Mouse (Mus musculus) cerebral cortex, adult 2 months (tissue): ENCODE results near the gene Rgr.

Experiments
- WGBS: fragments of 180-500 bp; shearing (Covaris S2); methylation state at CpG from one replicate; pipeline ENCODE4 v1.1.7; 2018; 5-methylcytosine and 5-hydroxymethylcytosine counted together

Gene Rgr

DNA sequence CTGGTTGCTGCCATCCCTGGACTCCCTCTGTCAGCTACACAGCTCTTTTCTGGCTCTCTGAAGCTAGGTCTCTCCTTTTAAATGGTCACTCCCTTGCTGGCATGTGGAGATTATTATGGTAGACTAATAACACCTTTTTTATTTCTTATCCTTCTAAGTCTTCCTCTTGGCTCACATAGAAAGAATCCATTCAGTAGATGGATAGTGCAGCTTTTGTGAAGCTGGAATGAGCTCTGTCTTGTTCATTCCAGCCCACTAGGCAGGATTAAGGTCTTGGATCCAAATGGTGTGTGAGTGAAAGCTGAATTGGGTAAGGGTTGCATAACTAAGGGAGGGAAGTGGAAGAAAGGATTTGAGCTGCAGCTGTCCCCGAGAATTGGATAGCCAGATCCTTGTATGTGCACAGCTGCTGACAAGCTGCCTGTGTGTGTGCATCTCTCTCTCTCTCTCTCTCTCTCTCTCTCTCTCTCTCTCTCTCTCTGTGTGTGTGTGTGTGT is at the start of gene Rgr:
Gene Rgr, minus strand, starts transcription at position 51 of the 497 bp plus-strand sequence.
- WGBS, result 44% methylated on average over 1 of the region's 1 CpGs

DNA sequence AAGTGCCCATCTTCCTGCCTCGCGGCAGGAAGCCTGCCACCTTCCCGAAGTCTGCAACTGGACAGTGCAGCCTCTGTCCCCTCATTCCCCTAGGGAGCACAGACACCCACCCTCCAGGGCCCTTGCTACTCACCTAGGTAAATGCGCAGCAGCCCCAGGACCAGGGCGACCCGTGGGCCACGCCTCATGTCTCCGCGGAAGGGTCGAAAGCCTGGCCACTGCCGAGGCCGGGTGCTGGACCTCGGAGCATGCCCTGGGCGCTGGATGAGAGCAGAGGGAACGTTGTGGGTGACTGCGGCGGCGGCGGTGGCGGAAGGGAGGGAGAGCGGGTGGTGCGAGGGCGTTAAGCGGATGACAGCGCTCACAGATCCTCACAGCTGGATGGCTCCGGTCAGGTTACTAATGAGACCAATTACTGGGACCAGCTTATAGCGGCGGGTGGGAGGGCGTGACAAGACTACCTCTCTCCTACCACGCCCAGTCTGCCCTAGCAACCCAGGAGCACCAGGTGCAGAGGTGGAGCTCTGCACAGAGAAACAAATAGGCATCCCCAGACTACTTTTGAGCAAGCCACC is 49.3 kb upstream of the Rgr start, which contains the start of gene Cdhr1:
Gene Cdhr1, minus strand, starts transcription at position 392 of the 575 bp plus-strand sequence.
- 1% methylated on average over 29 of the region's 30 CpGs for WGBS

DNA sequence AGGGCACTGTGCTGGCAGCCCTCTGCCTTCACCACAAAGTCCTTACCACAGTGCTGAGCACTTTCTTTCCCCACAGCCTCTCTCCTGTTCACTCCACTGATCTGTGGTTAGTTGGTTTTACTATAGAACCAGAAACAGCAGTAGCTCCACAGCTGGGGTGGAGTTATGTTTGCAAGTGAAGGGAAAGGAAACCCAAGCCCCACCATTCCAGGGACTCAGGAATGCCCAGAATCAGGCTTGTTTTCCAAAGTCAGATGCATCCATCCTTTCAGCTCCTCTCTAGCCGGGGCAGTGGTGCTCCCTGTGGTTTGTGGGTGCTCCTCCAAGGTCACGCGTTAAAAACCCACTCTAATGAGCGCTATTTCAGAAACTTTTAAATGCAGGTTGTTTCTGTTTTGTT is 46.8 kb upstream of the Rgr start:
- 83% methylated on average over 4 of the region's 4 CpGs for WGBS

DNA sequence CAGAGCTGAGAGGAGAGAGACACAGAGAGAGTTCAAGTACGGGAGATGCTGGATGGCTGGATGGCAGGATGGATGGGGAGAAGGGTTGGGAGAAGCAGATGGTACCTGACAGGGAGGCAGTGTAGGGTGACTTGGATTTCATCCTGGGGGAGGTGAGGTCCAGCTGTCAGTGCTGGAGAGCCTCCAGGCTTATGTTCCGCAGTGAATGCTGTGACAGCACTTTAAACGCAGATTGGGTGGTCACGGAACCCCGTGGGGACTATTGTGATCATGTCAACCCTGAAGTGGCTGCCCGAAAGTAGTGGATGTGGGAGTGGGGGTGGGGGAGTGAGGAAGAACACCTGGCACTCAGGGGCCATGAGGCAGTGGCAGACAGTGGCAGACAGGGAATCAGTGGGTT is 45.7 kb upstream of the Rgr start:
- 55% methylated on average over 6 of the region's 6 CpGs for WGBS

DNA sequence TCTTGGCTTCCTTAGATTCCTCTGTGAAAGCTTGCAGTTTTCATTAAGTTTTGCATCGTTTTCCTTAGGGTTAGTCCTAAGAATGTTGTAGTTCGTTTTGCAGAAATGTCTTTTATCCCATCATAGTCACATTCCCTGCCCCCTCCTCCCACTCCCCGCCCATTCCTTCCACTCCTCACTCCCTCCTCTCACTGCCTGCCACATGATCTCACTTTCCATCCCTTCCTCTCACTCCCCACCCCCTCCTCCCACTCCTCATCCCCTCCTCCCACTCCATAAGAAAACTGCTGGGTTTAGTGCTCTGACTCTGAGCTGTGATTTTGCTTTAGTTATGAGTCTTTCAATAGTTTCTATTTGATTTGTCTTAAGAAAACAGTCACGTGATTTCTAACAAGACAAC is 35.0 kb upstream of the Rgr start:
- WGBS, result 10% methylated on average over 4 of the region's 4 CpGs

DNA sequence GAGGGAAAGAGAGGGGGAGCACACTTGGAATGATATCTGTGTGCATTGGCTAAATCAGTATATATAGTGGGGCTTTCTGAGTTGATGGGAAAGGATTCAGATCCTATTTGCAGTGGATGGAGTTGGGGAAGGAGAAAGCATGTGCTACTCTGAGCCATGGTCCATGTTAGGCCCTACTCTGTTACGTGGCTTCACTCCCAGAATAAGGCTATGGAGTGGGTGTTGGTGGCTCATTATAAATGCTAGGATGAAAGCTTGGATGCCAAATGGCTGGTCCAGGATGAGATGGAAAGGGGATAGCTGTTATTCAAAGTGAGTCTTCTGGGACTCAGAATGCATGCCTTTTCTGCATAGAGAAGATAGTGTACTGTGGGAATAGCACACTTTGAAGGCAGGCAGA is 32.0 kb upstream of the Rgr start:
- 56% methylated on average over 1 of the region's 1 CpGs for WGBS

DNA sequence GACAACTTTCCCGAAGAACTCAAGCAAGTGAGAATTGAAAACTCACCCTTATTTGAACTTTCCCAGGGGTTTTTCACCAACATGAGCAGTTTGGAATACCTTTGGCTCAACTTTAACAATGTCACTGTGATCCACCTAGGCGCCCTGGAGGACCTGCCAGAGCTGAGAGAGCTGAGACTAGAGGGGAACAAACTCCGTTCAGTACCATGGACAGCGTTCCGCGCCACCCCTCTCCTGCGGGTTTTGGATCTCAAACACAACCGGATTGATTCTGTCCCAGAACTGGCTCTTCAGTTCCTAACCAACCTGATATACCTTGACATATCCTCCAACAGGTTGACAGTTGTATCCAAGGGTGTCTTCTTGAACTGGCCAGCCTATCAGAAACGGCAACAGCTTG is 19.8 kb upstream of the Rgr start:
- 46% methylated on average over 9 of the region's 9 CpGs for WGBS

DNA sequence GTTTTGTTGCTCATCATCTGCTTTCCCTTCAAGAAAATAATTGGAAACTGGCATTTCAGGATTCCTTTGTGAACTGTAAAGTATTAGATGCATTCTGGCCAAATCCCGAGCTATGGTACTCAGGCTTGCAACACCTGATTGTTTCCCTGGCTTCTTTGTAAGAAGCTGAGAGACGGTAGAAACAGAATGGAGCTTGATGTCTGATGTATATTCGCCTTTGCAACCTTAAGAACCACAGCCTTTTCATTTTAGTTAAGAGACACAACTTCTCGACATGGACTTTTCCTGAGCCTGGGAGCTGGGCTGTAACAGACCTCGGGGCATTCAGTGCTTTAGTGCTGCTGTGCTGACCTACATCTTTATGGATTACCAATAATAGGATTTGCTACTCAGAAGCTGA is 18.9 kb upstream of the Rgr start, which contains the start of gene Lrit2:
Gene Lrit2, plus strand, starts transcription at position 301 of the 400 bp plus-strand sequence.
- 81% methylated on average over 5 of the region's 5 CpGs for WGBS

DNA sequence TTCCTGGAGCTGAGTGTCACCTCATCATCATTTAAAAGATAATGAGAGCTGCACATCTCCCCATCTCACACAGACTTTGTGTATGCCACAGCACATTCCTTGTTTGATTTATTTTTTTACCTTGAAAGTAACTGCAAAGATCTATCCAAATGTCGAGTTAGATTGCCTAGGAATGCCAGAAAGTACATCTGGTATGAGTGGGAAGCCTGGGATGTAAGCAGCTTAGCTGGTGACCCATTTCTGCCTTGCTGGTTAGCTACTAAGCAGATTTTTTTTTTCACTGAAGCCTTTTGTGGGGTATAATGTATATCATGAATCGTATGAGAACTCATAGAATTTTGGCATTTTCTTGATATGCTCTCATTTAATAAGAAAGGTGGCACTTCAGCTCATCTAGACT is 17.9 kb upstream of the Rgr start:
- WGBS, result 21% methylated on average over 2 of the region's 2 CpGs

DNA sequence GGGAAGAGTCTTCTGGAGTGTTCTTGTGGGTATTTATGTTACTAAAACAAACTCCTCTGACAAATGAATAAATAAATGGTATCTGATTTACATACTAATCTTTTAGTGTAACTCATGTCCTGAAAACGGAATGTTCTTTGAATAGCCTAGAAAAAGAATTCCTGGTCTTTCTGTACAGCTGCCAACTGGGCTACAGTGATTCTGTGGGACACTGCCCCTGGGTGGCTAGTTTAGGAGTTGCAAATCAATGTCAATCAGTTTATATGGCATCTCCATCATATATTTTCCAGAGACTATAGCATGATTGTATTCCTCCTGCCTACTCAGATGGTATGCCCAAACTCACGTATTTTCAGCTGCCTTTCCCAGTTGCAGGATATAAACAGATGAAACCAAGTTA is 16.1 kb upstream of the Rgr start:
- WGBS, result 26% methylated on average over 2 of the region's 2 CpGs

DNA sequence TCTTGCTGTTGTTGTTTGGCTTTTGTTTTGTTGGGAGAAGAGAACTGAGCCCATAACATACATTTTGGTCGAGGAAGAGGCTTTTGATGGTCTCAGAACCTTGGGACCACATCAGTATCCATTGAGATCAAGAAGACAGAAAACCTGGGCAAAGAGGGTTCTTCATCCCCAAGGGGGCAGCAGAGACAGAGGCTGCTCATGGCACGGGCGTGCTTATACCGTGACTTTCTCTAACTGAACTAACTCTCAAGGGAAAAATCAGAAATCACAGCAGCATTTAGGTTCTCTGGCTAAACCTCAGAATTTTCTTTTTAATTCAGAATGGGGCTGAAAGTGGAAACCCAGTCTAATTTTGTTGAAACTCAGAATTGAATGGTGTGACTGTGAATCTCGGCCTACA is 14.3 kb downstream of the Rgr start:
- WGBS, result 42% methylated on average over 5 of the region's 5 CpGs

DNA sequence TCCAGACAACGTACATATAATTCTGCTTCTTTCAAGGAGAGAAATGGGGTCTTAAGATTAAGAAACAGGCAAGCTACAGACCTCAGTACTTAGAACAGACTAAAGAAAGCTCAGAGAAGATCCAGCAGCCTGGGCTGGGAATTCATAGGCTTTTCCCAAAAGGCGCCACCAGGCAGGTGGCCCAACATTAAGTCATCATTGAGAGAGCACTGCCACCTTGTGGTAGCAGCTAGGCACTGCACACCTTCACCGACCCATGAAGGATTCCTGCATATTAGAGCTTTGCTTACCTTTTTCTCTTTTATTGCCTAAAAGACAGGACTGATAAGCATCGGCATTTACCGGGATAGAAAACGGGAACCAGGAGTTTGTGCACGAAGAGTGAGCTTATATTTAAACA is 15.5 kb downstream of the Rgr start:
- 10% methylated on average over 7 of the region's 7 CpGs for WGBS

DNA sequence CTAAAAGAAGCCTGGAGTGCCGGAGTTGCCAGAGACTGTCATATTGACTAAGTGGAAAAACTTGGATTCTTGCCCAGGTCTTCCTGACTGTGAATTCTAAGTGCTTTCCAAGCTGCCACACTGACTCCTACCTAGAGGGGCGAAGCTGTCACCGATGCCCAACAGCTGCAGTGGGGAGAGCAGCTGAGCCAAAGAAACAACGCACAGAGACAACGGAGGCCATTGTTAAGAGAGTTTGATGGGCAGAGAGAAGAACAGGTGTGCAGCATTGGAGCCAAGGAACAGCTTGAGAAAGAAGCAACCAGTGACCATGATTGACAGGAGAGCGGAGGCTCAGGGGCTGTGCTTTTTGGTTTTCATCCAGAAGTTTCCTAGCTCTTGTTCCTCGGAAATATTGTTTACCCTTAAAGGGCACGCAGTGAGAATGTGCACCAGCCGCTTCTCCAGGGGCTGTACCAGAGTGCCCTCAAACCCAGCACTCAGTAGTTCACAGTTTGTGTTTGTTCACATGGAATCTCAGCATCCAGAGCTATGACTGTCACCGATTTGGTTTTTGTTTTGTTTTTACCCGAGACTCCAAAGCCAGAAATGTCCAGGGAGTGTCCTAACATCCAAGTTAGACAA is 16.2 kb downstream of the Rgr start:
- WGBS, result 35% methylated on average over 11 of the region's 11 CpGs

DNA sequence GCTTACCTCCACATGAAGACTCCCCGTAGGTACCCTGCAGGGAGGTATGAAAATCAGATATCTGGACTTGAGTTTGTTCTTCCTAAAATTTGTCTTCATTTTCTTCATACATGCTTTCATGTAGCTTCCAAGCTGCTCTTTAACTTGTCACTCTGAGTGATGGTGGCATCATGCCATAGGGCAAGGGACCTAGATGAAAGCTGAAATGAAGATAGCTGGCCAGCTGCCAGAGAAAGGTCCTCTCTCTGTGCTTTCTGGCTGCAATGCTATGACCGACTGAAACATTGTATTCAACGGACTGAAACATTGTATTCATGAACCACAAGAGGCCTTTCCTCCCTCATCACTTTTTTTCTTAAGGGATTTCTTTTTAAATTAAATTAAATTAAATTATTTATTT is 20.2 kb downstream of the Rgr start:
- WGBS, result 87% methylated on average over 3 of the region's 3 CpGs

DNA sequence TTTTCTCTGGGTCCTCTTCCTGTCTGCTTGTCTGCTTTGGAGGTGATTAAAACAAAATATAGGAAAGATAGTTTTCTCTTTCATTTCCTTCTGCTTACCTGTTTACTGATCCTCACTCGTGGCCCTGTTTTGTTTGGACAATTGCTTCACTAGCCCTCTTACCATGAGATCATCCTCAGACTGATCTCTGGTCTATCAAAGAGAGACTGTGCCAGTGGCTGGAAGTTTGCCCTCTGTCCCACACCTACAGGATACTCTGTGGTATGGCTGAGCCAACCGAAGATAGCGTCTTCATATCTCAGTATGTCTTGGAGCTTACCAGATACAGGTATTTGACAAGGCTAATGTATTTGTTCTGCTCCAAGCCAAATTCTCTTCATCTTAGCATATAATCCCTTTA is 20.8 kb downstream of the Rgr start:
- 91% methylated on average over 3 of the region's 3 CpGs for WGBS

DNA sequence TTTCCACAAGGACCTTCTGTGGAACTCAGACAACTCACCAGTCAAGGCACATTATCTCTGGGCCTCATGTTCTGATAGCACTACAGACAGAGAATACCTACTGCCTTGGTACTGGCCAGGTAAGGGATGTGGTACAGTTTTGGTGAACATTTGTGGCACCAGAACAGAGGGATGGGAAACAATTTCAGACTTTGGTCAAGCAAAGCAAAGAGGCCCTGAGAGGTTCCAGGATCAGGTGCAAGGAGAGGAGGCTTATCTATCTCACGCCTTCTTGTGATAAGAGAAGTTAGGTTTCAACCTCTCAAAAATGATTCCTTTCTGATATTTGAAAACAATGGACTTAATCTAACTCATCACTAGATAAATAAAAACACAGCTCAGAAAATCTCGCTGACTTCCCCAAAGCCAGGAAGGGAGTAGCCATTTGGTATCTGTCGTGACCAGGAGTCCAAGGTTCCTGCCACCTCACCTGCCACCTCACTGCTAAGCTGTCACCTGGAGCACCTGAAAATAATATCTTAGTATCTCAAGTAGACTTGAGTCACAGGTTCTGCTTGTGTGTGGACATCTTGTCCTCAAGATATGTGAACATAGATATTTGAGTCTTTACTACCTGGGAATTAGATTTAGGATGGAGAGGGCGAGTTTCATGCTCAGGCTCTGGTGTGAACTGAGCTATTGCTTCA is 21.4 kb downstream of the Rgr start:
- 92% methylated on average over 4 of the region's 4 CpGs for WGBS

DNA sequence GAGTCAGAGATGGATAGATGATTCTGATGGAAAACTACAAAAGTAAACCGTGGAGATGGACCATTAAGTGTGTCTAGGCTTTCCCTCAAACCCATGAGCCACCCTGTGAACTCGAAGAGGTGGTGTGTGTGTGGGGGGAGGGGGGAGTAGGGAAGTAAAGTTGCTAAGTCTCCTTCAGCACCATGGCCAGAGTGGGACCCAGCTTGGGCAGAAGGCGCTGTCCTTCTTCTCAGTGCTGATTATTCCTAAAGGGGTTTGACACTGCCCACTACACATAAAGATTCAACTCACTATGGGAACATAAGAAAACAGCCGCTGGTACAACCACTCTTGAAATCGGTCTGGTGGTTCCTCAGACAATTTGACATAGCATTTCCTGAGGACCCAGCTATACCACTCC is 32.9 kb downstream of the Rgr start:
- 46% methylated on average over 5 of the region's 5 CpGs for WGBS

DNA sequence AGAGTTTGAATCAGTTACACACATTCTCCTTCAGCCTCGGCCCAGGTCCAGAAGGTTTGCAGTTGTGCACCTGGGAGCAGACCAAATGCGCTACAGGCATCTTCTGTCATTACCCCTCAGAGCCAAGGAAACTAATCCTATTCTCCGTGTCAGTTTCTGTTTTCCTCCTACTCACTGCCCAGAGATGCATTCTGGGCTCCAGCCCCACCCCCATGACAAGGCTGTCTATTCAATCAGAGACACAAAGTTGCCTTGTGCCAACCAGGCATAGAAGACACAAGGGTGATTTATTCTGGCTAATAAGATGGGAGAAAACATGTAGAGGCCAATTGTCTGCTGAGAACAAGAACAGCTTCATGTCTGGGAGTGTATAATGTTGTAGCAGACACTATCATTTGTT is 35.1 kb downstream of the Rgr start:
- WGBS, result 39% methylated on average over 3 of the region's 3 CpGs

DNA sequence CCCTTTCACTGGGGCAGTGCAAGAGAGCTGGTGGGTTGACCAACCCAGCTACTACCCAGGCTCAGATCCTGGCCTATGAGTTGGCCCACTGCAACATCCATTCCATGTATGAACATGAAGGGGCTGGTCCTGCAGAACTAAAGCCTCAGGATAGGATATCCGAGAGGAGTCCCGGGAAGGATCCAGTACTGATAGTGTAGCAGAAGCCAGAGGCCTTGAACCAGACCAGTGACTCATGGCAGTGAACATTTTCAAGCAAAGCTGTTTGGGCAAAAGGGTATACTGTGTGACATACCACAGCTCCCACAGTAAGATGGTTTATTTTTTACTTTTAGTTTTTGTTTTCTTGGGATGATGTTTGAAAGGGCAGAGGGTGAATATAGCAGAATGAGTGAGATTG is 39.1 kb downstream of the Rgr start:
- WGBS, result 95% methylated on average over 2 of the region's 2 CpGs

DNA sequence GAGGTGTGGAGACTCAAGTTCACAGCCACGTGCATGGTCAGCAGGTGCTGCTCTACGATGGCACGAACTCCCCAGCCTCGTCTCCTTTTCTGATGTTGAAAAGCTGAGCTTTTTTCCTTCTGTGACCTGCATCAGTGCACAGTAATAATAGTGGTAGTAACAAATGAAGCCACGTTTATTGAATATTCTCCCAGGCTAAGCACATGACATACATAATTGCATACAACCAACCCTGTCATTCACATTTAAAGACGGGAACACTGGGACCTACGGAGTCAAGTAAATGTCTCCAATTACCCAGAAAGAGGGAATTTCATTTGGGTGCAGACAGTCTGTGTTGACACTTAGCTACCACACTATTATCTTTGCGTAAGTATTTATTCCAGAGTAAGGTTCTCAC is 42.3 kb downstream of the Rgr start:
- 86% methylated on average over 8 of the region's 8 CpGs for WGBS

DNA sequence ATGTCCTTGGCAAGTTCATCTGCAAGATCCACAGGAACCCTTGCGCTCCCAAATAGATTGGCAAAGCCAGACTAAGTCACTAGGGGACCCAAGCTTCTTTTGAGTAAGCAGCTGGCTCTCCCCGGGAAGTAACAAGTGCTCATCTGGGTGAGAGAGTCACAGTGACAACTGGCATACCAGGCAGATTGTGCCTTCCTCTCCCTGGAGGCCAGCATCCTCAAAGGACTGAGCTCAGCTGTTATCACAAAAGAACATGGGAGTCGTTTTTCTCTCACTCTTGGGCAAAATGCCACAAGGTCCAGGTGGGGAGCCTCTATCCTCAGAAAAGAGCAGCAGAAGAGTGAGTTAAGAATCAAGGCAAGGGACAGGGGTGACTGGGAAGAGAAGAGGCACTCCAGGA is 42.9 kb downstream of the Rgr start:
- 37% methylated on average over 3 of the region's 3 CpGs for WGBS

DNA sequence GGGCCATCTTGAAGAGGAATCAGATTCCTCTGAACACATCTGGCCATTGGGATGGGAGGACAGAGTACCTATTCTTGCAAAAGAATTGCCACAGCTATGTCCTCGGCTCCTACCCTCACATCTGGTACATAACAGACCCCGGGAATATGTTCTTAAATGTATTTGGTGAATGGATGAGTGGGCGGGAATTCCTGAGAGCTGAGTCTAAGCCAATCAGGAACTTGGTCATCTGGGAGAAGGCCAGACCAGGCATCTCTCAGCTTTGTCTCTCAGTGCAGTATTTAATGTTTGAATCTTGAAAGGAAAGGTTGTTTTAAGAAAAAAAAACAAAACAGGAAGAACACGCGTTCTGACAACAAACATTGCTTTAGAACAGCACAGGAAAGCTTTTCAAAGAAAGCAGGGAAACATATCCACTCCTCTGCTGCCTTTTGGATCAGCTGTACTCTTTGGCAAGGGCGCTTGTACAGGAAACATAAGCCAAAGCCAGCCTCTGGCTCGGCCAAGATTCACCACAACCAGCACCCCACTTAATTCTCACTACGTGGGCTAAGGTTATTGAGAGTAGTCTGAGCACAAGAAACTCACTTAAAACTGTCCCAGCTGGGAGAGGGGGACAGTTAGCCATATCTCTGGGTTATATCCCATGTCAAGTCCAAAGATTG is 45.2 kb downstream of the Rgr start:
- 57% methylated on average over 8 of the region's 8 CpGs for WGBS

DNA sequence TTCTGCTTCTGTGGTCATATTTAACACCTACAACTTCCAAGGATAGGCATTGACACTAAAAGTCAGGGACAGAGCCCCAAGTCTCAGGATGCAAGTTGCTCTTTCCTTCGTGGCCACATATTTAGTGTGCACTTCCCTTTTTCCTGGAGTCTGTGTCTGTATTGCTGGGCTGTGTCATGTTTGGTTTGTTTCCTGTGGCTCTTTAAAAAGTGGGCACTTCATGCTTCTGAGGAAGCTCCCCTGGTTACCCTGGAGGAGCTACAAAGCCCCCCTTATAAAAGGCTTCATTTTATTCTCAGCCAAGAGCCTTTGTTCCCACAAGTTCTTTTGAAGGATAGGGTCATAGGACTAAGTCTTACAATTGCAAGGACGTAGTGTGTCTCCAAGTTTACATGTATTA is 45.9 kb downstream of the Rgr start:
- WGBS, result 67% methylated on average over 2 of the region's 2 CpGs
